In genomic region chr16:95990462-95991121, GRCm38 (mm10) we compare ENCODE assay signal across 7 mouse cellular contexts. TPM values are rescaled to one million over a fixed set of nuclear protein-coding genes. Genes with fewer than 3 reads are reported as not detected.
DNase-seq lines count a peak whose midpoint lies in the region; ATAC-seq and TF ChIP-seq lines count a peak whose summit lies in the region.

Gene Psmg1 (minus strand): TSS chr16:95990960.

- peak; percentile 88 for ATAC-seq in intestine, postnatal 0 days
- ATAC-seq in midbrain, embryonic 12.5 days (ENCODE audit: low FRiP score, low read depth), result peak; percentile 93

- WGBS in intestine, postnatal 0 days, result under 1% methylated on average over 62 of the region's 62 CpGs
- under 1% methylated on average over 50 of the region's 62 CpGs for WGBS in midbrain, embryonic 12.5 days
- under 1% methylated on average over 60 of the region's 62 CpGs for WGBS in small intestine, adult 2 months

- H3K27me3 ChIP-seq in intestine, postnatal 0 days (replicated peaks; ENCODE audit: control insufficient read depth, insufficient read depth, low read length), result no peaks in the 10 kb centered on the region
- H3K27me3 ChIP-seq in midbrain, embryonic 12.5 days, result no peaks in the 10 kb centered on the region
- H3K27me3 ChIP-seq in small intestine, adult 2 months (ENCODE audit: control insufficient read depth, insufficient read depth, low read length), result no peaks in the 10 kb centered on the region

- intact Hi-C loops in left cerebral cortex, postnatal 4 days (cut with DNase I), result no loop called here

- H3K27ac ChIP-seq in intestine, postnatal 0 days (ENCODE audit: low read depth, low read length), result 0 out of 2 replicates have a peak within 1 kb of the TSS, but pooled peaks have one; percentile 15
- peak within 1 kb of the TSS; percentile 84 for H3K27ac ChIP-seq in midbrain, embryonic 12.5 days (replicated peaks)
- H3K27ac ChIP-seq in small intestine, adult 2 months (ENCODE audit: insufficient read depth, low read depth, low read length), result peak within 1 kb of the TSS; percentile 66

- H3K4me3 ChIP-seq in intestine, postnatal 0 days (ENCODE audit: low read depth, low read length), result peak within 1 kb of the TSS; percentile 57
- peak within 1 kb of the TSS; percentile 76 for H3K4me3 ChIP-seq in midbrain, embryonic 12.5 days
- peak within 1 kb of the TSS; percentile 97 for H3K4me3 ChIP-seq in small intestine, adult 2 months (ENCODE audit: low read depth, low read length)

- H3K4me1 ChIP-seq in intestine, postnatal 0 days (replicated peaks; ENCODE audit: control insufficient read depth, insufficient read depth, low read length), result no peaks in the 10 kb centered on the region
- peaks cover 11% of the 10 kb centered on the region for H3K4me1 ChIP-seq in midbrain, embryonic 12.5 days
- H3K4me1 ChIP-seq in small intestine, adult 2 months (ENCODE audit: control insufficient read depth, insufficient read depth, insufficient read length, low read length), result no peaks in the 10 kb centered on the region; the same call in 1 of the 2 replicates

- peaks cover 10% of the 10 kb centered on the region for H3K36me3 ChIP-seq in intestine, postnatal 0 days (ENCODE audit: control insufficient read depth, insufficient read depth)
- H3K36me3 ChIP-seq in midbrain, embryonic 12.5 days, result peaks cover 36% of the 10 kb centered on the region
- peaks cover 9% of the 10 kb centered on the region; the same call in 1 of the 2 replicates for H3K36me3 ChIP-seq in small intestine, adult 2 months (ENCODE audit: control insufficient read depth, insufficient read depth, low read length)

- H3K9ac ChIP-seq in intestine, postnatal 0 days (ENCODE audit: low read depth, low read length), result peak within 1 kb of the TSS; percentile 52
- H3K9ac ChIP-seq in midbrain, embryonic 12.5 days (replicated peaks), result peak within 1 kb of the TSS; percentile 79

- H3K9me3 ChIP-seq in intestine, postnatal 0 days (ENCODE audit: control insufficient read depth), result no peaks in the 10 kb centered on the region
- no peaks in the 10 kb centered on the region for H3K9me3 ChIP-seq in midbrain, embryonic 12.5 days

- peak within 1 kb of the TSS; percentile 79 for H3K4me2 ChIP-seq in intestine, postnatal 0 days (replicated peaks; ENCODE audit: low read depth)
- H3K4me2 ChIP-seq in midbrain, embryonic 12.5 days (replicated peaks), result peak within 1 kb of the TSS; percentile 69

- TF ChIP-seq CTCF in intestine, postnatal 0 days (IDR thresholded peaks at IDR 0.05; ENCODE audit: low read depth), result peak; percentile 32
- TF ChIP-seq CTCF in small intestine, adult 2 months (IDR thresholded peaks at IDR 0.05; ENCODE audit: extremely low read depth, insufficient read length, insufficient replicate concordance, low read depth, low read length), result no peak

- TF ChIP-seq POLR2A in small intestine, adult 2 months (IDR thresholded peaks at IDR 0.05; ENCODE audit: low read depth, low read length), result peak; percentile 75

- peak; percentile 90 for DNase-seq in adrenal gland, adult 8-10 months
- DNase-seq in embryo, embryonic 9.5 days (ENCODE audit: extremely low spot score), result peak; percentile 99
- DNase-seq in gonadal fat pad, adult 2 months (ENCODE audit: low read depth), result no peak
- DNase-seq in left cerebral cortex, postnatal 4 days, result peak; percentile 99

RNA-seq across cellular contexts. Expression of gene Psmg1, which starts in this region (rescaled TPM):
- total RNA-seq in adrenal gland, adult 8-10 months (2022), result 10 to 100 TPM; 26.9 to 39.3 (median 33.3) TPM
- 20.5 and 27.9 TPM in 2 replicates for polyA plus RNA-seq in gonadal fat pad, adult 2 months (2012; rRNA removed)
- 31.0 and 32.2 TPM in 2 replicates for polyA plus RNA-seq in intestine, postnatal 0 days (2015; fragmentation: Nextera tagmentation; extraction: Ambion mirVana)
- 10 to 100 TPM; 26.5 to 32.2 TPM for total RNA-seq in left cerebral cortex, postnatal 4 days (2021)
- polyA plus RNA-seq in midbrain, embryonic 12.5 days (2016; fragmentation: Nextera tagmentation; extraction: Ambion mirVana), result 72.0 and 72.5 TPM in 2 replicates
- 3.8 and 4.4 TPM in 2 replicates for polyA plus RNA-seq in small intestine, adult 2 months (2012; rRNA removed)

Comparison
In these comparisons a context has a peak if more than half of its experiments do, and no peak if none do; other contexts are left out.
1. H3K27ac ChIP-seq: peak in every context shown above with its lines; median percentile 84 in midbrain, embryonic 12.5 days; 66 in small intestine, adult 2 months; 15 in intestine, postnatal 0 days.